Mouse (Mus musculus): ENCODE data around the gene Olfr403. TPM values are rescaled to one million over a fixed set of nuclear protein-coding genes. Genes with fewer than 3 reads are reported as not detected.
"Not testable (repeated sequence)": the region's sequence is repeated elsewhere in the genome, so short reads cannot be mapped to it uniquely, and the experiment has no call there.

Gene Olfr403
- not detected in 2 replicates for polyA plus RNA-seq (2015; fragmentation: Nextera tagmentation; extraction: Ambion mirVana)

- Histone ChIP-seq H3K4me2 (ENCODE audit: low read depth, low read length) (no peak within 1 kb of the TSS), H3K27me3 (ENCODE audit: control insufficient read depth, insufficient read depth, low read length) (no peaks in the 10 kb centered on the region), H3K27ac (ENCODE audit: low read length) (no peak within 1 kb of the TSS), H3K36me3 (ENCODE audit: control insufficient read depth, insufficient read depth, low read length) (no peaks in the 10 kb centered on the region), H3K9ac (ENCODE audit: low read length) (no peak within 1 kb of the TSS), H3K4me1 (ENCODE audit: control insufficient read depth, insufficient read depth, low read length) (no peaks in the 10 kb centered on the region), H3K4me3 (replicated peaks; ENCODE audit: low read length) (no peak within 1 kb of the TSS), H3K9me3 (replicated peaks; ENCODE audit: control insufficient read depth, low read length) (no peaks in the 10 kb centered on the region)
- ATAC-seq (ENCODE audit: insufficient read depth, low FRiP score) = no peak
Measured at GRCm38 (mm10) chr11:74185949-74186348, at the start of gene Olfr403. Gene Olfr403 (plus strand): TSS chr11:74186249.

- H3K4me3 ChIP-seq (replicated peaks; ENCODE audit: low read length); H3K4me2 ChIP-seq (ENCODE audit: low read depth, low read length); H3K4me1 ChIP-seq (ENCODE audit: control insufficient read depth, insufficient read depth, low read length); ATAC-seq (ENCODE audit: insufficient read depth, low FRiP score); H3K9ac ChIP-seq (ENCODE audit: low read length); H3K27me3 ChIP-seq (ENCODE audit: control insufficient read depth, insufficient read depth, low read length); H3K36me3 ChIP-seq (ENCODE audit: control insufficient read depth, insufficient read depth, low read length); H3K9me3 ChIP-seq (replicated peaks; ENCODE audit: control insufficient read depth, low read length); H3K27ac ChIP-seq (ENCODE audit: low read length): not testable (repeated sequence)
- 30% methylated on average over 1 of the region's 1 CpGs for WGBS
Measured at GRCm38 (mm10) chr11:74140001-74140400, 46.0 kb upstream of the Olfr403 start.

- H3K27ac ChIP-seq (ENCODE audit: low read length) = no peak overlapping the region
- H3K27me3 ChIP-seq (ENCODE audit: control insufficient read depth, insufficient read depth, low read length) = no peaks in the 10 kb centered on the region
- H3K4me1 ChIP-seq (ENCODE audit: control insufficient read depth, insufficient read depth, low read length) = no peaks in the 10 kb centered on the region
- H3K4me3 ChIP-seq (replicated peaks; ENCODE audit: low read length) = no peak overlapping the region
- ATAC-seq (ENCODE audit: insufficient read depth, low FRiP score) = no peak
- no peaks in the 10 kb centered on the region for H3K36me3 ChIP-seq (ENCODE audit: control insufficient read depth, insufficient read depth, low read length)
- H3K4me2 ChIP-seq (ENCODE audit: low read depth, low read length) = no peak overlapping the region
- 0 out of 2 replicates have a peak, but pooled peaks cover 2% of the 10 kb centered on the region for H3K9me3 ChIP-seq (replicated peaks; ENCODE audit: control insufficient read depth, low read length)
- no peak overlapping the region for H3K9ac ChIP-seq (ENCODE audit: low read length)
Measured at GRCm38 (mm10) chr11:74145866-74146265, 40.2 kb upstream of the Olfr403 start.

DNA sequence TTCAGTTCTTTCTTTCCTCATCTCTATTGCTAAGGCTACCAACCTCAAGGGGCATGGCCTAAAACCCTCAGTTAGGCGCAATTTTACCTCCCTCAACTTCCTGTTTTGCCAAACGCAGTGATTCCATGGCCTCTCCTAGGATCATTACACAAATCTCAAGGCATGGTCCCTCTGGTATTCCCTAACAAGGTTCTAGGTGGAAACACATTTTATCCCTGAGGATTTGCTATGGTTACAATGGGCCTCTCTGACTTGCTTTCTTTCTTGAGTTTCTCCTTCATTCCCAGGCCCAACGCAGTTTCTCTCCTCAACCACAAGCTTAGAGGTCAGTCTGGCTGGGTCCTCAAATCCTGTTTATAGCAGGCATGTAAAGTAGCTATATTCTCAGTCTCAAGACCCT is 32.8 kb upstream of the Olfr403 start, which contains the start of gene Olfr402:
Gene Olfr402 (plus strand): TSS at position 301 of the 400 bp plus-strand sequence.
- Histone ChIP-seq H3K4me3 (replicated peaks; ENCODE audit: low read length) (no peak within 1 kb of the TSS), H3K27ac (ENCODE audit: low read length) (no peak within 1 kb of the TSS), H3K9ac (ENCODE audit: low read length) (no peak within 1 kb of the TSS), H3K9me3 (replicated peaks; ENCODE audit: control insufficient read depth, low read length) (no peaks in the 10 kb centered on the region), H3K27me3 (ENCODE audit: control insufficient read depth, insufficient read depth, low read length) (no peaks in the 10 kb centered on the region), H3K4me1 (ENCODE audit: control insufficient read depth, insufficient read depth, low read length) (no peaks in the 10 kb centered on the region), H3K36me3 (ENCODE audit: control insufficient read depth, insufficient read depth, low read length) (no peaks in the 10 kb centered on the region), H3K4me2 (ENCODE audit: low read depth, low read length) (no peak within 1 kb of the TSS)
- WGBS = 59% methylated on average over 3 of the region's 3 CpGs
- no peak for ATAC-seq (ENCODE audit: insufficient read depth, low FRiP score)

GRCm38 (mm10) chr11:74168771-74169170 is 17.3 kb upstream of the Olfr403 start:
- Histone ChIP-seq H3K27ac (ENCODE audit: low read length) (no peak overlapping the region), H3K9me3 (replicated peaks; ENCODE audit: control insufficient read depth, low read length) (no peaks in the 10 kb centered on the region), H3K36me3 (ENCODE audit: control insufficient read depth, insufficient read depth, low read length) (no peaks in the 10 kb centered on the region), H3K4me2 (ENCODE audit: low read depth, low read length) (no peak overlapping the region), H3K27me3 (ENCODE audit: control insufficient read depth, insufficient read depth, low read length) (no peaks in the 10 kb centered on the region), H3K4me3 (replicated peaks; ENCODE audit: low read length) (no peak overlapping the region), H3K9ac (ENCODE audit: low read length) (no peak overlapping the region), H3K4me1 (ENCODE audit: control insufficient read depth, insufficient read depth, low read length) (no peaks in the 10 kb centered on the region)
- ATAC-seq (ENCODE audit: insufficient read depth, low FRiP score) = no peak

- Histone ChIP-seq H3K4me2 (ENCODE audit: low read depth, low read length) (no peak overlapping the region), H3K9me3 (replicated peaks; ENCODE audit: control insufficient read depth, low read length) (no peaks in the 10 kb centered on the region), H3K27me3 (ENCODE audit: control insufficient read depth, insufficient read depth, low read length) (no peaks in the 10 kb centered on the region), H3K9ac (ENCODE audit: low read length) (no peak overlapping the region), H3K36me3 (ENCODE audit: control insufficient read depth, insufficient read depth, low read length) (no peaks in the 10 kb centered on the region), H3K27ac (ENCODE audit: low read length) (no peak overlapping the region), H3K4me3 (replicated peaks; ENCODE audit: low read length) (no peak overlapping the region), H3K4me1 (ENCODE audit: control insufficient read depth, insufficient read depth, low read length) (no peaks in the 10 kb centered on the region)
- 77% methylated on average over 4 of the region's 4 CpGs for WGBS
- no peak for ATAC-seq (ENCODE audit: insufficient read depth, low FRiP score)
Measured at GRCm38 (mm10) chr11:74183168-74183567, 2.9 kb upstream of the Olfr403 start.

DNA sequence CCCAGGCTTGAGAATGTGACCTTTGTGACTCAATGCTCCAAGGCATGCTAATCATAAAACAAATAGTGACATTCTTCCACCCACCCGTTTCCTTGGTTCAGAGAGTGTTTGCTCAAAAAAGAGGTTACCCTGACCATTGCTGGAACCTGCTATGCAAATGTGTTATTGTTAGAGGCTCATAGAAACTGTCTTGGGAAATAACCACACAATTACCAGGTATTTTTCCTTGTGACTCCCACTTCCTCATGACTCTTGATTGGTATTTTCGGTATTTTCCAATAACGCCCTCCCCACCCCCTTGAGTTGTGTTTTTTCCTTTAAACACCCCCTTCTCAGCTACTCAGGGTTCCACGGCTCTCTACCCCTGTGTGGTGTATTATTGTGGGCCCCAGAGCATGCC is 2.3 kb upstream of the Olfr403 start:
- H3K27me3 ChIP-seq (ENCODE audit: control insufficient read depth, insufficient read depth, low read length) = no peaks in the 10 kb centered on the region
- H3K4me2 ChIP-seq (ENCODE audit: low read depth, low read length) = no peak overlapping the region
- no peak overlapping the region for H3K9ac ChIP-seq (ENCODE audit: low read length)
- ATAC-seq (ENCODE audit: insufficient read depth, low FRiP score) = no peak
- no peaks in the 10 kb centered on the region for H3K9me3 ChIP-seq (replicated peaks; ENCODE audit: control insufficient read depth, low read length)
- no peaks in the 10 kb centered on the region for H3K36me3 ChIP-seq (ENCODE audit: control insufficient read depth, insufficient read depth, low read length)
- no peak overlapping the region for H3K4me3 ChIP-seq (replicated peaks; ENCODE audit: low read length)
- 55% methylated on average over 4 of the region's 4 CpGs for WGBS
- no peak overlapping the region for H3K27ac ChIP-seq (ENCODE audit: low read length)
- H3K4me1 ChIP-seq (ENCODE audit: control insufficient read depth, insufficient read depth, low read length) = no peaks in the 10 kb centered on the region

GRCm38 (mm10) chr11:74211279-74211678 is 25.2 kb downstream of the Olfr403 start, which contains the start of gene Olfr43:
Gene Olfr43 (minus strand): TSS chr11:74211379.
- no peak within 1 kb of the TSS for H3K9ac ChIP-seq (ENCODE audit: low read length)
- no peak within 1 kb of the TSS for H3K27ac ChIP-seq (ENCODE audit: low read length)
- H3K9me3 ChIP-seq (replicated peaks; ENCODE audit: control insufficient read depth, low read length) = no peaks in the 10 kb centered on the region
- no peak within 1 kb of the TSS for H3K4me3 ChIP-seq (replicated peaks; ENCODE audit: low read length)
- H3K4me1 ChIP-seq (ENCODE audit: control insufficient read depth, insufficient read depth, low read length) = no peaks in the 10 kb centered on the region
- 37% methylated on average over 1 of the region's 1 CpGs for WGBS
- ATAC-seq (ENCODE audit: insufficient read depth, low FRiP score) = no peak
- H3K36me3 ChIP-seq (ENCODE audit: control insufficient read depth, insufficient read depth, low read length) = no peaks in the 10 kb centered on the region
- H3K4me2 ChIP-seq (ENCODE audit: low read depth, low read length) = no peak within 1 kb of the TSS
- H3K27me3 ChIP-seq (ENCODE audit: control insufficient read depth, insufficient read depth, low read length) = no peaks in the 10 kb centered on the region

GRCm38 (mm10) chr11:74241201-74241600 is 55.2 kb downstream of the Olfr403 start:
- no peak overlapping the region for H3K9ac ChIP-seq (ENCODE audit: low read length)
- H3K27me3 ChIP-seq (ENCODE audit: control insufficient read depth, insufficient read depth, low read length) = no peaks in the 10 kb centered on the region
- H3K36me3 ChIP-seq (ENCODE audit: control insufficient read depth, insufficient read depth, low read length) = no peaks in the 10 kb centered on the region
- H3K9me3 ChIP-seq (replicated peaks; ENCODE audit: control insufficient read depth, low read length) = no peaks in the 10 kb centered on the region
- ATAC-seq (ENCODE audit: insufficient read depth, low FRiP score) = no peak
- no peak overlapping the region for H3K27ac ChIP-seq (ENCODE audit: low read length)
- H3K4me3 ChIP-seq (replicated peaks; ENCODE audit: low read length) = no peak overlapping the region
- no peak overlapping the region for H3K4me2 ChIP-seq (ENCODE audit: low read depth, low read length)
- 89% methylated on average over 3 of the region's 3 CpGs for WGBS
- no peaks in the 10 kb centered on the region for H3K4me1 ChIP-seq (ENCODE audit: control insufficient read depth, insufficient read depth, low read length)
